In the genomic region with DNA sequence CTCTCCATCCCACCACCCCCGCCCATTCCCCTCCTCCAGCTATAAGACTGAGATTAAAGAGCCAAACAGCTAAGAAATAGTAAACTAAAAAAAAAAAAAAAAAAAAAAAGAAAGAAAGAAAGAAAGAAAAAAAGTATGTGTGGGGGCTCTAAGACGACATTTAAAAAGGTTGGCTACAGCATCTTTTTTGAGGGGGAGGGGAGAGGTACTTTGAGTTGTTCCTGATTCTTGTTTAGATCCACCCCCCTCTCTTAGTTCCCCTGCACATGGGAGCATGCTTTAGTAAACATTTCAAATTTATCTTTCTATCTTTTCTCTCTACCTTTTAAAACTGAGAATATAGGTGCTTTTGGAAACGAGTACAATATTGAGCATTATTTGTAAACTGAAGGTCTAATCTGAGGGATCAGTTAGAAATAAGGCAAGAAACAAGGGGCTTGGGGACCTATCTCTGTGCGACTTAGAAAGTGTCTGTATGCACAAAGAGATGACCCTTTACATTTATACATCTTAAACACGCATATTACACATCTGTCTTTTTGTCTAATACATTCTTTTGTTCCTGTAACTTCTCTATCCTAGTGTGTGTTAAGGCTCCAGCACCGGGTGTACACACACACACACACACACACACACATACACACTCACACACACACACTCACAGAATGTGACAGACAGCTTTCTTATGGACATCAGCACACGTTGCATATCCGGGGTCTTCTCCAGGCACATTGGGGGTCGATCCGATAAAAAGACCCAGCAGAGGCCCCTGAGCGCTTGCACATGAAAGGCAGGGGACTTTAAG, we compare ENCODE assay signal across 1 mouse cellular context.
TF ChIP-seq lines count a peak whose summit lies in the region.

No protein-coding gene starts in this region.

TF ChIP-seq in CH12.LX, 34 proteins besides CTCF, POLR2A, EP300 and RAD21 (continued from another document):
- TF ChIP-seq MYC (IDR thresholded peaks at IDR 0.05; ENCODE audit: low read depth, low read length), result 0 out of 2 replicates have a peak, but pooled peaks have one; percentile 8
